Mouse (Mus musculus) MEL (cell line): Measurements from ENCODE around the gene Rph3al. TPM values are rescaled to one million over a fixed set of nuclear protein-coding genes. Genes with fewer than 3 reads are reported as not detected.

ENCODE experiments used
- DNase-seq: peaks from one replicate; pipeline ENCODE4 v3.0.0; 2011; ENCODE audit warnings: low read depth, low spot score
- H3K27ac ChIP-seq: 2 replicates; pipeline ENCODE4 v1.5.1; 2012; ENCODE audit warnings: low read depth, mild to moderate bottlenecking, control low read depth, low read length, moderate library complexity; ENCODE audit not compliant: control insufficient read depth
- H3K27me3 ChIP-seq, 2 experiments: fragments of 150-350 bp in 1 of 2; sonication (generic) in 1 of 2; 2 replicates each; pipeline ENCODE4 v1.6.1; 2012; ENCODE audit warnings: low read length in 2 of 2, mild to moderate bottlenecking in 2 of 2, improper control_type of control experiment in 1 of 2, moderate library complexity in 1 of 2; ENCODE audit not compliant: insufficient read depth in 2 of 2, control insufficient read depth in 1 of 2
- H3K36me3 ChIP-seq, 2 experiments: 2 replicates each; pipeline ENCODE4 v1.6.1; 2012 to 2014; ENCODE audit warnings: low read length in 2 of 2, improper control_type of control experiment in 1 of 2, inconsistent platforms in 1 of 2, mild to moderate bottlenecking in 1 of 2; ENCODE audit not compliant: insufficient read depth in 2 of 2, control insufficient read depth in 1 of 2
- H3K4me1 ChIP-seq, 2 experiments: fragments of 150-350 bp in 1 of 2; sonication (generic) in 1 of 2; 2 replicates each; pipeline ENCODE4 v1.6.1; 2012; ENCODE audit warnings: low read length in 2 of 2, improper control_type of control experiment in 1 of 2, mild to moderate bottlenecking in 1 of 2; ENCODE audit not compliant: insufficient read depth in 2 of 2, control insufficient read depth in 1 of 2
- H3K4me3 ChIP-seq, 2 experiments: fragments of 150-350 bp in 1 of 2; sonication (generic) in 1 of 2; 2 replicates each; pipeline ENCODE4 v1.5.1; 2012; ENCODE audit warnings: low read depth in 2 of 2, low read length in 2 of 2, mild to moderate bottlenecking in 2 of 2, moderate library complexity in 2 of 2, control low read depth in 1 of 2, improper control_type of control experiment in 1 of 2; ENCODE audit not compliant: control insufficient read depth in 1 of 2, insufficient read depth in 1 of 2
- H3K79me2 ChIP-seq: 2 replicates; pipeline ENCODE4 v1.6.1; 2012; ENCODE audit warnings: mild to moderate bottlenecking, low read length, moderate library complexity; ENCODE audit not compliant: control insufficient read depth, poor library complexity, insufficient read depth
- H3K9ac ChIP-seq: 2 replicates; pipeline ENCODE4 v1.6.1; 2012; ENCODE audit warnings: low read depth, mild to moderate bottlenecking, control low read depth, low read length, moderate library complexity; ENCODE audit not compliant: control insufficient read depth, poor library complexity, severe bottlenecking
- H3K9me3 ChIP-seq: fragments of 150-350 bp; sonication (generic); replicated peaks from 2 replicates; pipeline ENCODE4 v1.6.1; 2012; ENCODE audit warnings: mild to moderate bottlenecking, low read length, improper control_type of control experiment, moderate library complexity; ENCODE audit not compliant: insufficient read depth
- BHLHE40 ChIP-seq: IDR thresholded peaks from 2 replicates; pipeline ENCODE4 v1.6.1; 2012; ENCODE audit warnings: low read depth, mild to moderate bottlenecking, inconsistent platforms, low read length, improper control_type of control experiment, borderline replicate concordance
- CHD1 ChIP-seq: IDR thresholded peaks from 2 replicates; pipeline ENCODE4 v1.6.1; 2012; ENCODE audit warnings: low read depth, mild to moderate bottlenecking, inconsistent platforms, low read length, improper control_type of control experiment
- CTCF ChIP-seq, 3 experiments: IDR thresholded peaks in 2 of 3; conservative IDR thresholded peaks in 1 of 3; 2 replicates each; pipeline ENCODE4 v1.5.1; 2011 to 2012; ENCODE audit warnings: low read length in 3 of 3, low read depth in 2 of 3, mild to moderate bottlenecking in 2 of 3, improper control_type of control experiment in 1 of 3, inconsistent platforms in 1 of 3, mixed read lengths in 1 of 3, moderate library complexity in 1 of 3; ENCODE audit not compliant: control insufficient read depth in 1 of 3, insufficient read depth in 1 of 3, poor library complexity in 1 of 3, severe bottlenecking in 1 of 3
- E2F4 ChIP-seq: IDR thresholded peaks from 2 replicates; pipeline ENCODE4 v1.6.1; 2011; ENCODE audit warnings: low read depth, low read length, improper control_type of control experiment, borderline replicate concordance
- EP300 ChIP-seq, 2 experiments: IDR thresholded peaks; 2 replicates each; pipeline ENCODE4 v1.6.1; 2011; ENCODE audit warnings: improper control_type of control experiment in 2 of 2, low read length in 2 of 2, low read depth in 1 of 2, mild to moderate bottlenecking in 1 of 2
- ETS1 ChIP-seq: IDR thresholded peaks from 2 replicates; pipeline ENCODE4 v1.6.1; 2012; ENCODE audit warnings: low read depth, mild to moderate bottlenecking, inconsistent platforms, low read length, improper control_type of control experiment, moderate library complexity
- GATA1 ChIP-seq: IDR thresholded peaks from 2 replicates; pipeline ENCODE4 v1.6.1; 2011; ENCODE audit warnings: low read depth, low read length, improper control_type of control experiment
- JUND ChIP-seq: IDR thresholded peaks from 2 replicates; pipeline ENCODE4 v1.6.1; 2011; ENCODE audit warnings: low read depth, mild to moderate bottlenecking, improper control_type of control experiment, low read length
- MEF2A ChIP-seq: IDR thresholded peaks from 2 replicates; pipeline ENCODE4 v1.6.1; 2014; ENCODE audit warnings: low read depth, mild to moderate bottlenecking, inconsistent platforms, low read length, improper control_type of control experiment; ENCODE audit not compliant: poor library complexity, insufficient replicate concordance, severe bottlenecking; ENCODE audit errors: extremely low read depth
- MXI1 ChIP-seq: IDR thresholded peaks from 2 replicates; pipeline ENCODE4 v1.6.1; 2011; ENCODE audit warnings: mild to moderate bottlenecking, low read depth, low read length, improper control_type of control experiment
- NELFE ChIP-seq: IDR thresholded peaks from 2 replicates; pipeline ENCODE4 v1.6.1; 2011; ENCODE audit warnings: low read depth, low read length, improper control_type of control experiment
- POLR2A ChIP-seq, 2 experiments: IDR thresholded peaks; 2 replicates each; pipeline ENCODE4 v1.6.1; 2011 to 2012; ENCODE audit warnings: low read length in 2 of 2, mild to moderate bottlenecking in 2 of 2, control low read depth in 1 of 2, improper control_type of control experiment in 1 of 2, low read depth in 1 of 2, moderate library complexity in 1 of 2; ENCODE audit not compliant: control insufficient read depth in 1 of 2, insufficient read depth in 1 of 2, poor library complexity in 1 of 2
- RAD21 ChIP-seq: IDR thresholded peaks from 2 replicates; pipeline ENCODE4 v1.6.1; 2011; ENCODE audit warnings: mild to moderate bottlenecking, low read depth, low read length, improper control_type of control experiment
- RCOR1 ChIP-seq: IDR thresholded peaks from 2 replicates; pipeline ENCODE4 v1.6.1; 2012; ENCODE audit warnings: low read depth, mild to moderate bottlenecking, inconsistent platforms, low read length, improper control_type of control experiment
- SIN3A ChIP-seq: IDR thresholded peaks from 2 replicates; pipeline ENCODE4 v1.6.1; 2012; ENCODE audit warnings: low read length, improper control_type of control experiment, inconsistent platforms
- SMC3 ChIP-seq: IDR thresholded peaks from 2 replicates; pipeline ENCODE4 v1.6.1; 2011; ENCODE audit warnings: low read depth, low read length, improper control_type of control experiment
- TCF12 ChIP-seq: IDR thresholded peaks from 2 replicates; pipeline ENCODE4 v1.6.1; 2014; ENCODE audit warnings: low read depth, mild to moderate bottlenecking, inconsistent platforms, low read length, improper control_type of control experiment, moderate library complexity
- UBTF ChIP-seq: IDR thresholded peaks from 2 replicates; pipeline ENCODE4 v1.6.1; 2012; ENCODE audit warnings: low read depth, mild to moderate bottlenecking, inconsistent platforms, low read length, improper control_type of control experiment, moderate library complexity, borderline replicate concordance; ENCODE audit not compliant: insufficient read depth
- USF2 ChIP-seq, 2 experiments: IDR thresholded peaks; 2 replicates each; pipeline ENCODE4 v1.6.1; 2011 to 2012; ENCODE audit warnings: improper control_type of control experiment in 2 of 2, low read length in 2 of 2, borderline replicate concordance in 1 of 2, inconsistent platforms in 1 of 2, low read depth in 1 of 2, mild to moderate bottlenecking in 1 of 2; ENCODE audit not compliant: insufficient read depth in 1 of 2
- ZC3H11A ChIP-seq: IDR thresholded peaks from 2 replicates; pipeline ENCODE4 v1.6.1; 2012; ENCODE audit warnings: low read depth, mild to moderate bottlenecking, inconsistent platforms, low read length, improper control_type of control experiment
- ZKSCAN1 ChIP-seq: IDR thresholded peaks from 2 replicates; pipeline ENCODE4 v1.6.1; 2012; ENCODE audit warnings: low read depth, mild to moderate bottlenecking, inconsistent platforms, low read length, improper control_type of control experiment, moderate library complexity
- ZMIZ1 ChIP-seq: IDR thresholded peaks from 2 replicates; pipeline ENCODE4 v1.6.1; 2012; ENCODE audit warnings: low read depth, mild to moderate bottlenecking, inconsistent platforms, low read length, improper control_type of control experiment, moderate library complexity
- polyA plus RNA-seq, 2 experiments: library from polyadenylated mRNA; stranded (reverse) in 1 of 2; unstranded in 1 of 2; fragments of >175 nt in 1 of 2; fragments of >200 nt in 1 of 2; gene quantifications; 2 replicates each; pipeline versions ENCODE4 v1.2.1 to v1.2.4; 2012; ENCODE audit warnings: low replicate concordance in 2 of 2, low read depth in 1 of 2; ENCODE audit not compliant: insufficient read length in 2 of 2, insufficient read depth in 1 of 2, missing spikeins in 1 of 2
- total RNA-seq: library from RNA; depleted of rRNA; stranded (reverse); fragments of 300-350 nt; gene quantifications from 2 replicates; pipeline ENCODE4 v1.2.3, GENCODE M21; 2012

The Rph3al gene
- total and polyA plus RNA-seq, 3 experiments = 9.4 to 23.0 TPM; not detected in 1

DNA sequence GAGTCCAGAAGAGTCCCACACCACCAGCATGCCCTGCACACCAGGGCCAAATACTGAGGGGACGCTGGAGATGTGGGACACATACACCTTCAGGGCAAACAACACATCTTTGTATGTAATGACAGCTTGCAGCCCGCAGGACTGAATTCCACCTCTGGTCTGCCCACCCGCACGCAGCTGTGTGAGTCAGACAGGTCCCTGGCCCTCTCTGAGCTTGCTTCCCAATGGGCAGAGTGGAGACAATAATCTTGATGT lies 26.2 kb upstream of the Rph3al start:
- Histone ChIP-seq H3K36me3 (no peaks in the 10 kb centered on the region), H3K27ac (no peak overlapping the region), H3K4me1 (peaks cover 0 to 6% of the 10 kb centered on the region in 2 experiments; a peak in 2 of 4 replicates), H3K79me2 (peaks cover 3% of the 10 kb centered on the region; the same call in 1 of the 2 replicates), H3K9ac (no peak overlapping the region), H3K4me3 (no peak overlapping the region), H3K9me3 (no peaks in the 10 kb centered on the region), H3K27me3 (no peaks in the 10 kb centered on the region)
- TF ChIP-seq ETS1 (no peak), GATA1 (no peak), MEF2A (no peak), POLR2A (IDR thresholded peaks at IDR 0.05; ENCODE audit: control insufficient read depth in 1 of 2, insufficient read depth in 1 of 2, low read depth in 1 of 2, low read length in 2 of 2, poor library complexity in 1 of 2) (no peak), ZMIZ1 (no peak), CHD1 (no peak), ZKSCAN1 (no peak), ZC3H11A (no peak), RAD21 (no peak), BHLHE40 (no peak), EP300 (IDR thresholded peaks at IDR 0.05; ENCODE audit: low read depth in 1 of 2, low read length in 2 of 2) (no peak), JUND (no peak), UBTF (no peak), CTCF (IDR thresholded peaks at IDR 0.05 in 2 of 3, conservative IDR thresholded peaks at IDR 0.05 in 1 of 3; ENCODE audit: control insufficient read depth in 1 of 3, insufficient read depth in 1 of 3, low read depth in 2 of 3, low read length in 3 of 3, poor library complexity in 1 of 3, severe bottlenecking in 1 of 3) (no peak), NELFE (no peak)
- DNase-seq = no peak

DNA sequence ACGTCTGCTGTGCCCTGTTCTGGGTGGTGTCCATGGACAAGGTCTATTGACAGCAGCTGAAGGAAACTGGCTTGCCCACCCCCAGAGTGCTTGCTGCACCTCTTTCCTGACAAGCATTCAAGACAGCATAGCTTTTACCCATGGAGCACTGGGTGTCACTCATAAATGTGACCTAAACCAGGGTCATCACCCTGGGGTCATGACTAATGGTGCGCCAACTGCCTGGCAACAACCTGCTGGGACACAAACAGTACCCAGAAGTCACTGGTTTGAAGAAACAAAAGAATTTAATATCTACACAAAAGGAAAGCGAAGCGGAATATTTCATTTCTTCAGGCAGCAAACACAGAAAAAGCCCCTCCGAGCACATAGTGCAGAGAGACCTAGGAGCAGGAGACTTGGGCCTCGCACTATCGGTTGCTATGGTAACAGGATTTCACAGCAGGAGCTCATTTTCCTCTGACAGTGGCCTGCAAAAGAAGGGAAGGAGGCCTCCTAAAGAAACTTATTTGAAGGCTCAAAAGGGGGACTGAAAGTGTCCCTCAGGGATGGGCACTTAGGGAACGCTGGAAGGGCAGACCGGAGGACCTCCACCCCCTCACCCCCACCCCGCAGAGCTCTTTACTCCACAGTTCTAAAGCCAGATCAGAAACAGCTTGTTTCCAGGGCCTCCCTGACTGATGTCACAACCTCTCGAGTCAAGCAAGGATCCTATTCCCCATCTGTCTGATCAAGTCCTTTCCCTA lies 25.7 kb upstream of the Rph3al start:
- H3K4me1 ChIP-seq = peaks cover 0 to 6% of the 10 kb centered on the region in 2 experiments; a peak in 2 of 4 replicates
- DNase-seq = no peak
- peaks cover 3% of the 10 kb centered on the region; the same call in 1 of the 2 replicates for H3K79me2 ChIP-seq
- no peaks in the 10 kb centered on the region for H3K36me3 ChIP-seq
- H3K4me3 ChIP-seq = no peak overlapping the region
- no peak overlapping the region for H3K27ac ChIP-seq
- no peak for TF ChIP-seq RCOR1
- no peak for TF ChIP-seq TCF12
- TF ChIP-seq SIN3A = no peak
- no peak for TF ChIP-seq MXI1
- TF ChIP-seq CHD1 = no peak
- no peak for TF ChIP-seq SMC3
- TF ChIP-seq ZKSCAN1 = no peak
- no peak for TF ChIP-seq E2F4
- TF ChIP-seq USF2 (IDR thresholded peaks at IDR 0.05; ENCODE audit: borderline replicate concordance in 1 of 2, insufficient read depth in 1 of 2, low read depth in 1 of 2, low read length in 2 of 2) = no peak
- TF ChIP-seq JUND = no peak
- H3K9ac ChIP-seq = no peak overlapping the region
- H3K9me3 ChIP-seq = no peaks in the 10 kb centered on the region
- H3K27me3 ChIP-seq = no peaks in the 10 kb centered on the region
